Mouse (Mus musculus) neural tube, embryonic 11.5 days (tissue): ENCODE measurements around the gene Ntrk1. TPM values are rescaled to one million over a fixed set of nuclear protein-coding genes. Genes with fewer than 3 reads are reported as not detected.

Source experiments
- ATAC-seq: fragments of 200-750 bp; cut with Nextera tagmentation; 2 replicates; pipeline ENCODE4 v1.8.0; 2017; ENCODE audit warnings: moderate number of reproducible peaks, mild to moderate bottlenecking, moderate TSS enrichment, moderate library complexity; ENCODE audit not compliant: insufficient read depth, low FRiP score, low TSS enrichment
- DNase-seq: peaks from one replicate; pipeline ENCODE4 v3.0.0-alpha.2; 2015; ENCODE audit warnings: low spot score
- H3K27ac ChIP-seq: fragments of 300-500 bp; sonication (generic); 2 replicates; pipeline ENCODE4 v1.5.1; 2014; ENCODE audit warnings: low read depth, mild to moderate bottlenecking, low read length
- H3K27me3 ChIP-seq: fragments of 300-500 bp; sonication (generic); 2 replicates; pipeline ENCODE4 v1.6.1; 2014; ENCODE audit warnings: mild to moderate bottlenecking, low read length, mixed read lengths; ENCODE audit not compliant: control insufficient read depth, insufficient read depth
- H3K36me3 ChIP-seq: fragments of 300-500 bp; sonication (generic); 2 replicates; pipeline ENCODE4 v1.6.1; 2014; ENCODE audit warnings: mild to moderate bottlenecking, low read length, moderate library complexity, mixed read lengths; ENCODE audit not compliant: control insufficient read depth, insufficient read depth
- H3K4me1 ChIP-seq: fragments of 300-500 bp; sonication (generic); 2 replicates; pipeline ENCODE4 v1.6.1; 2014; ENCODE audit warnings: low read length, mixed read lengths; ENCODE audit not compliant: control insufficient read depth, insufficient read depth
- H3K4me2 ChIP-seq: fragments of 300-500 bp; sonication (generic); 2 replicates; pipeline ENCODE4 v1.6.1; 2014; ENCODE audit warnings: low read depth, mild to moderate bottlenecking, moderate library complexity
- H3K4me3 ChIP-seq: fragments of 300-500 bp; sonication (generic); 2 replicates; pipeline ENCODE4 v1.5.1; 2014; ENCODE audit warnings: low read depth, low read length
- H3K9ac ChIP-seq: fragments of 300-500 bp; sonication (generic); 2 replicates; pipeline ENCODE4 v1.6.1; 2014; ENCODE audit warnings: mild to moderate bottlenecking, low read length
- H3K9me3 ChIP-seq: fragments of 300-500 bp; sonication (generic); 2 replicates; pipeline ENCODE4 v1.6.1; 2016; ENCODE audit warnings: low read length; ENCODE audit not compliant: control insufficient read depth
- WGBS: fragments of 180-500 bp; shearing (Covaris S2); extraction: QIAGEN DNeasy Blood & Tissue Kit; methylation state at CpG from one replicate; pipeline ENCODE4 v1.1.7; 2014; 5-methylcytosine and 5-hydroxymethylcytosine counted together
- polyA plus RNA-seq: library from polyadenylated mRNA; unstranded; fragments of >200 nt; fragmentation: Nextera tagmentation; extraction: Ambion mirVana; gene quantifications from 2 replicates; pipeline ENCODE4 v1.2.1, GENCODE M21; 2014

Ntrk1 gene
- polyA plus RNA-seq, 1 experiment from 2014 or later, result 20.4 TPM

DNA sequence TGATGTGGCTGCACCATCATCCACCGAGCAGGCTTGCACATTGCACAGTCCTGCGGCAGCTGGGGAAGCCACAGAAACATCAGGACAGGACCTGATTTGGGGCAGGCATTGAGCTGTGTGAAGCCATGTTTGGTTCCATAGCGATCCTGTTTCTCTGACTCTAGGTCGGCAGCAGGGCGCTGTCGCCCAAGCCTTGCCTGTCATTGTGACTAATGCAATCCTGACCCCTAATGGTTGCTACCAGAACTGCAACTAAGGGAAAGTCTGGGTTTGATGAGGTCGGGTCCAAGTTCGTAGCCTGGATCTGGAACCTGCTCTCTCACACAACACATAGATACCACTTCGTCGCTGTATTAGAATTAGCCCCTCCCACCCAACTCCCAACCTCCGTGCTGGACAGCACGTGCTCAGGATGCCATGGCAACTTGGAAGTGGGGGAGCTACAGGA, 21.7 kb upstream of the Ntrk1 start:
- H3K27me3 ChIP-seq, result peaks cover 12% of the 10 kb centered on the region
- H3K27ac ChIP-seq, result no peak overlapping the region
- DNase-seq (peak; percentile 75), ATAC-seq (no peak)
- 8% methylated on average over 12 of the region's 12 CpGs for WGBS
- H3K4me2 ChIP-seq, result no peak overlapping the region
- 0 out of 2 replicates have a peak overlapping the region, but pooled peaks have one; percentile 22 for H3K9ac ChIP-seq
- no peaks in the 10 kb centered on the region; the same call in 1 of the 2 replicates for H3K36me3 ChIP-seq
- H3K4me1 ChIP-seq, result no peaks in the 10 kb centered on the region
- no peak overlapping the region for H3K4me3 ChIP-seq
- no peaks in the 10 kb centered on the region for H3K9me3 ChIP-seq

DNA sequence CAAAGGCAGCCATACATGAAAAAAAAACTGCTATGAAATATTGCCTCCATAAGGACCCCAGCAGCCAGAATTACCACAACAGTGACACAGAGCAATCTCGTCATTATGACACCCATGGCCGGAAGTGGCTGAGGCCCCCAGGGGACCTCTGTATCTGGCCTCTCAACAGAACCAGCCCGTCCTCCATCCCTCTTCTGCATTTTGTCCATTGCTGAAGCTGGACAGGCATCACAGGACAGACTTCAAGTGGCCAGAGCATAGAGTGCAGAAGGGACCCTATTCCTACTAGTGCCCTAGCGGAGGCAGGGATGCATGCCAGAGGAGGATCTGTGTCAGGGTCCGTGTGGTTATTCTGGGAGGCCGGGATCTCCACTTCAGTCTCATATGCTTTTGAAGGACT, 21.2 kb upstream of the Ntrk1 start:
- H3K27me3 ChIP-seq, result peaks cover 18% of the 10 kb centered on the region
- H3K36me3 ChIP-seq, result no peaks in the 10 kb centered on the region; the same call in 1 of the 2 replicates
- WGBS, result 52% methylated on average over 6 of the region's 6 CpGs
- H3K27ac ChIP-seq, result no peak overlapping the region
- ATAC-seq (no peak), DNase-seq (no peak)
- no peak overlapping the region for H3K4me3 ChIP-seq
- H3K4me2 ChIP-seq, result no peak overlapping the region
- H3K4me1 ChIP-seq, result no peaks in the 10 kb centered on the region
- H3K9ac ChIP-seq, result 0 out of 2 replicates have a peak overlapping the region, but pooled peaks have one; percentile 22
- no peaks in the 10 kb centered on the region for H3K9me3 ChIP-seq

DNA sequence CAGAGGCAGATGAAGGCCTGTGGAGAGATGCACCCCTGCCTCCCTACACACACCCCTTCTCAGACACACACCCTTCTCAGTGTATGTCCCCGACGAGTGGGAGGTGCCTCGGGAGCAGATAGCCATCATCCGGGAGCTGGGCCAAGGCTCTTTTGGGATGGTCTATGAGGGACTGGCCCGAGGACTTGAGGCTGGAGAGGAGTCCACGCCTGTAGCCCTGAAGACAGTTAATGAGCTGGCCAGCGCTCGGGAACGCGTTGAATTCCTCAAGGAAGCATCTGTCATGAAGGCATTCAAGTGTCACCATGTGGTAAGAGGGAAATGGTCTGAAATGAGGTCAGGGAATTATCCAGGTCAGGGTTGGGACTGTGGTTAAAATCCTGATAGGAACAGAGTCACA, 17.9 kb upstream of the Ntrk1 start:
- no peak for ATAC-seq
- DNase-seq, result no peak
- Histone ChIP-seq H3K4me3 (no peak overlapping the region), H3K4me1 (0 out of 2 replicates have a peak, but pooled peaks cover 4% of the 10 kb centered on the region), H3K27ac (no peak overlapping the region), H3K36me3 (no peaks in the 10 kb centered on the region; the same call in 1 of the 2 replicates), H3K9ac (no peak overlapping the region), H3K4me2 (no peak overlapping the region), H3K27me3 (peaks cover 43% of the 10 kb centered on the region), H3K9me3 (no peaks in the 10 kb centered on the region)
- WGBS, result 61% methylated on average over 10 of the region's 10 CpGs

DNA sequence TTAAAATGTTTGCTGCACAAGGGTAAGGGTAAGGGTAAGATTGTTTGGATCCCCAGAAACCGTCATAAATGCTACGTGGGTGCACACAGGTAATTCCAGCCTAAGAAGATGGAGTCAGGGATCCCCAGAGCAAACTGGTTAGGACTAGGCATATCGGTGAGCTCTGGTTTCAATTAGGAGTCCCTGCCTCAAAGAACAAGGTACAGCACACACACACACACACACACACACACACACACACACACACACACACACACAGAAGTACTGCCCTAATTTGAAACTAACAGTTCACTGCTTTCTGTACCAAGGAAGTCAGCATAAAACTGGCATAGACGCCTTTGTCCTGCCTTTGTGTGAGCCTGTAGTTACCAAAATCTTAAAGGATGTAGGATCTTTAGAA, 17.5 kb upstream of the Ntrk1 start:
- Histone ChIP-seq H3K27me3 (peaks cover 41% of the 10 kb centered on the region), H3K4me3 (no peak overlapping the region), H3K9me3 (no peaks in the 10 kb centered on the region), H3K4me1 (0 out of 2 replicates have a peak, but pooled peaks cover 4% of the 10 kb centered on the region), H3K4me2 (no peak overlapping the region), H3K36me3 (no peaks in the 10 kb centered on the region; the same call in 1 of the 2 replicates), H3K27ac (no peak overlapping the region), H3K9ac (no peak overlapping the region)
- no peak for DNase-seq
- WGBS, result 80% methylated on average over 4 of the region's 4 CpGs
- ATAC-seq, result no peak

DNA sequence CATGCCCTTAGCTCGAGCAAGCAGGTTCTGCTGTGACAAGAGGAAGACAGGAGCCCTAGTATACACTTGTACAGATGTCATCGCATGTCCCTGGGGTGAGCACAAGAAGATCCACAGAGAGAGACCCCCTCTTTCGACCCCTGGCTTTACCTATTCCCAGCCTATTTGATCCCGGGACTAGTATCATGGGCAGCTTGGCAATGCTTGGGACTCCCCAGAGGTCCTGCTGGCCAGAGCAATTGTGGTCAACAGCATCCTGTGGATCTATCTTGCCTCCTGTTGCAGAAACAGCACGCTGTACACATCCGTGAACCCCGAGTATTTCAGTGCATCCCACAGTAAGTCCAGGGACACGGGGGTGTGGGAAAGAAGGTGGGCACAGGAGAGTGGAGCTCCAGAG, 16.3 kb upstream of the Ntrk1 start:
- Histone ChIP-seq H3K9ac (no peak overlapping the region), H3K4me2 (no peak overlapping the region), H3K4me1 (0 out of 2 replicates have a peak, but pooled peaks cover 4% of the 10 kb centered on the region), H3K9me3 (no peaks in the 10 kb centered on the region), H3K36me3 (no peaks in the 10 kb centered on the region; the same call in 1 of the 2 replicates), H3K27ac (no peak overlapping the region), H3K4me3 (no peak overlapping the region), H3K27me3 (peaks cover 39% of the 10 kb centered on the region)
- WGBS, result 85% methylated on average over 8 of the region's 8 CpGs
- DNase-seq, result no peak
- ATAC-seq, result no peak

DNA sequence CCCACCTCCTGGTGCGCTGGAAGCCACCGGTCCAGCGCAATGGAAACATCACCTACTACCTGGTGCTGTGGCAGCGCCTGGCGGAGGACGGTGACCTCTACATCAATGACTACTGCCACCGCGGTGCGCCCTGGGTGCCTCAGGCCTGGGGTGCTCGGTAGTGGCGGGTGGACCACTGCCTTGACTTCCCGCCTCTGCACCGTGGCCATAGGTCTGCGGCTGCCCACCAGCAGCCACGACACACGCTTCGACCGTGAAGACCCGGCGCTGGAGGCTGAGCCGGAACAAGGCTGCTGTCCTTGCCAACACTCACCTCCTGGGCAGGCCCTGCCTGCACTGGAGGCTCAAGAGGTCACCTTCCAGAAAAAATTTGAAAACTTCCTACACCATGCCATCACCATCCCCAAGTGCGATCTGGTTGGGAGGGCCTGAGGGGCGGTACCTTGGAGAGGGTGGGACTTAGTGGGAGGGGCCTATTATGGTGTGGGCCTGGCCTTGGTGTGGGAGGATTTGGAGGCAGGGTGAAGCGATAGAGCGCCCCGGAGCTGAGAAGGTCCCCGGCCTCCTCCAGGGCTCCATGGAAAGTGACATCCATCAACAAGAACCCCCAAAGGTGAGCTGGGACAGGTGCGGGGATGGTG, 14.5 kb upstream of the Ntrk1 start:
- Histone ChIP-seq H3K9me3 (no peaks in the 10 kb centered on the region), H3K4me1 (0 out of 2 replicates have a peak, but pooled peaks cover 4% of the 10 kb centered on the region), H3K4me3 (no peak overlapping the region), H3K9ac (no peak overlapping the region), H3K36me3 (no peaks in the 10 kb centered on the region), H3K27ac (no peak overlapping the region), H3K27me3 (peaks cover 42% of the 10 kb centered on the region), H3K4me2 (peak overlapping the region; percentile 27; the same call in 1 of the 2 replicates)
- 5% methylated on average over 28 of the region's 28 CpGs for WGBS
- DNase-seq (no peak), ATAC-seq (no peak)

DNA sequence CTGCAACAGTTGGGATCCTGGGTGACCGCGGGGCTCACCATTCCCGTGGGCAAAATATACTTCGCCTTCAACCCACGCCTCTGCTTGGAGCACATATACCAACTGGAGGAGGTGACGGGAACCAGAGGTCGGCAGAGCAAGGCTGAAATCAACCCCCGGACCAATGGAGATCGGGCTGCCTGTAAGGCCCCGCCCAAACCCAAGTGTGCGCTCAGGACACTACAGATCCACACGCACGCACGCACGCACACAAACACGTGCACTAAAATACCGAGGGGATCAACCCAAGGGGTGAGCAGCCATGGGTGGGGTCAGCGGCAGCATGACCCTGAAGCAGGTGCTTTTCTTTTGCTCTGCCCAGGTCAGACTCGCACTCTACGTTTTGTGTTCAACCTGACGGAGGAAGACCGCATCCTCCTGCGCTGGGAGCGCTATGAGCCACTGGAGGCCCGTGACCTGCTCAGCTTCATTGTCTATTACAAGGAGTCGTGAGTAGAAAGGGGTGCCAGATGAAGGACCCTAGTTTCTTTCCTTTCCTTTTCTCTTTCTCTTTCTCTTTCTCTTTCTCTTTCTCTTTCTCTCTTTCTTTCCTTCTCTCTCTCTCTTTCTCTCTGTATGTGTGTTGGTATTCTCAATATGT, 9.2 kb upstream of the Ntrk1 start:
- WGBS, result 5% methylated on average over 26 of the region's 26 CpGs
- Histone ChIP-seq H3K4me2 (peak overlapping the region; percentile 8; the same call in 1 of the 2 replicates), H3K9me3 (no peaks in the 10 kb centered on the region), H3K27ac (no peak overlapping the region), H3K4me1 (no peaks in the 10 kb centered on the region), H3K4me3 (no peak overlapping the region), H3K36me3 (no peaks in the 10 kb centered on the region), H3K27me3 (peaks cover 37% of the 10 kb centered on the region), H3K9ac (no peak overlapping the region)
- peak; percentile 10 for DNase-seq
- no peak for ATAC-seq

DNA sequence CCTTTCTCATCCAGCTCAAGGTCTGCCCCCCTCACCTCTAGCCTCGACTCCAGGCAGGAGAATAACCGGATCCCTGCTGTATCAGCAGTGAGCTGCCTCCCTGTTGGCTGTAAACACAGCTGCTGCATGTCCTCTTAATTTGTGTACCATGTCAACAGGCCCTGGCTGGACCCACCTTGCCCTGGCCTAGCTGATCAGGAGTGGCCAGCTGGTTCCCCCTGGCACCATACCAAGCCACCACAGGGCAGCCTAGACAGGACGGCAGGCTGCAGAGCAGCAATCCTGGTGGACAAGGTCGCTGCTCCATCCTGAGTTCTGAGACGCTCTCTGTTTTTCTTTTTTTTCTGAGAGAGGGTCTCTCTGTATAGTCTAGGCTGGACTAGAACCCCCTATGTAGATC, 6.7 kb upstream of the Ntrk1 start:
- Histone ChIP-seq H3K9me3 (no peaks in the 10 kb centered on the region), H3K27me3 (peaks cover 51% of the 10 kb centered on the region)
- 74% methylated on average over 5 of the region's 5 CpGs for WGBS

More for the DNA sequence above, 6.7 kb upstream of the Ntrk1 start:
- Histone ChIP-seq H3K36me3 (no peaks in the 10 kb centered on the region), H3K4me3 (no peak overlapping the region), H3K4me1 (peaks cover 10% of the 10 kb centered on the region), H3K9ac (no peak overlapping the region), H3K4me2 (no peak overlapping the region; the same call in 1 of the 2 replicates), H3K27ac (no peak overlapping the region)
- DNase-seq, result no peak
- no peak for ATAC-seq
